Mouse (Mus musculus): ENCODE measurements around the gene Aprt.
"Not testable (repeated sequence)": the region's sequence is repeated elsewhere in the genome, so short reads cannot be mapped to it uniquely, and the experiment has no call there.

Gene Aprt

GRCm38 (mm10) chr8:122586749-122587148, 10.0 kb upstream of the Aprt start:
- no peak for DNase-seq (ENCODE audit: extremely low spot score, low read depth, low spot score)

GRCm38 (mm10) chr8:122586171-122586570, 9.5 kb upstream of the Aprt start:
- DNase-seq (ENCODE audit: extremely low spot score, low read depth, low spot score): no peak

GRCm38 (mm10) chr8:122585411-122585891, 8.7 kb upstream of the Aprt start:
- no peak for DNase-seq (ENCODE audit: extremely low spot score, low read depth, low spot score)

GRCm38 (mm10) chr8:122584981-122585380, 8.3 kb upstream of the Aprt start:
- DNase-seq (ENCODE audit: extremely low spot score, low read depth, low spot score): no peak

- no peak for DNase-seq (ENCODE audit: extremely low spot score, low read depth, low spot score)
These were observed 4.2 kb upstream of the Aprt start for GRCm38 (mm10) chr8:122580926-122581325.

- DNase-seq (ENCODE audit: extremely low spot score, low read depth, low spot score): no peak
These were observed 2.5 kb upstream of the Aprt start for GRCm38 (mm10) chr8:122579196-122579595.

- DNase-seq (ENCODE audit: extremely low spot score, low read depth, low spot score): no peak
These were observed 407 bp upstream of the Aprt start for GRCm38 (mm10) chr8:122577116-122577515.

- DNase-seq (ENCODE audit: extremely low spot score, low read depth, low spot score): no peak
These were observed 718 bp downstream of the Aprt start for GRCm38 (mm10) chr8:122575735-122576647.

- no peak for DNase-seq (ENCODE audit: extremely low spot score, low read depth, low spot score)
These were observed 1.4 kb downstream of the Aprt start for GRCm38 (mm10) chr8:122575286-122575685.

GRCm38 (mm10) chr8:122574667-122575251, 1.9 kb downstream of the Aprt start:
- DNase-seq (ENCODE audit: extremely low spot score, low read depth, low spot score): no peak

- DNase-seq (ENCODE audit: extremely low spot score, low read depth, low spot score): no peak
These were observed 2.4 kb downstream of the Aprt start for GRCm38 (mm10) chr8:122574264-122574663.

GRCm38 (mm10) chr8:122573577-122573976, 3.1 kb downstream of the Aprt start:
- no peak for DNase-seq (ENCODE audit: extremely low spot score, low read depth, low spot score)

- not testable (repeated sequence) for DNase-seq (ENCODE audit: extremely low spot score, low read depth, low spot score)
These were observed 3.5 kb downstream of the Aprt start for GRCm38 (mm10) chr8:122573176-122573575.

GRCm38 (mm10) chr8:122572751-122573150, 4.0 kb downstream of the Aprt start:
- DNase-seq (ENCODE audit: extremely low spot score, low read depth, low spot score): no peak

GRCm38 (mm10) chr8:122571750-122572267, 4.9 kb downstream of the Aprt start:
- no peak for DNase-seq (ENCODE audit: extremely low spot score, low read depth, low spot score)

GRCm38 (mm10) chr8:122571153-122571552, 5.6 kb downstream of the Aprt start:
- no peak for DNase-seq (ENCODE audit: extremely low spot score, low read depth, low spot score)

- DNase-seq (ENCODE audit: extremely low spot score, low read depth, low spot score): no peak
These were observed 6.7 kb downstream of the Aprt start for GRCm38 (mm10) chr8:122569996-122570395.

GRCm38 (mm10) chr8:122569329-122569728, 7.4 kb downstream of the Aprt start:
- no peak for DNase-seq (ENCODE audit: extremely low spot score, low read depth, low spot score)

- no peak for DNase-seq (ENCODE audit: extremely low spot score, low read depth, low spot score)
These were observed 7.8 kb downstream of the Aprt start for GRCm38 (mm10) chr8:122568881-122569309.

GRCm38 (mm10) chr8:122568109-122568504, 8.6 kb downstream of the Aprt start:
- DNase-seq (ENCODE audit: extremely low spot score, low read depth, low spot score): no peak

- DNase-seq (ENCODE audit: extremely low spot score, low read depth, low spot score): peak; percentile 89
These were observed 9.2 kb downstream of the Aprt start, which contains the start of gene Cdt1 for GRCm38 (mm10) chr8:122567361-122568108. TSS of gene Cdt1 (plus strand) at chr8:122568015.
